In the genomic region with DNA sequence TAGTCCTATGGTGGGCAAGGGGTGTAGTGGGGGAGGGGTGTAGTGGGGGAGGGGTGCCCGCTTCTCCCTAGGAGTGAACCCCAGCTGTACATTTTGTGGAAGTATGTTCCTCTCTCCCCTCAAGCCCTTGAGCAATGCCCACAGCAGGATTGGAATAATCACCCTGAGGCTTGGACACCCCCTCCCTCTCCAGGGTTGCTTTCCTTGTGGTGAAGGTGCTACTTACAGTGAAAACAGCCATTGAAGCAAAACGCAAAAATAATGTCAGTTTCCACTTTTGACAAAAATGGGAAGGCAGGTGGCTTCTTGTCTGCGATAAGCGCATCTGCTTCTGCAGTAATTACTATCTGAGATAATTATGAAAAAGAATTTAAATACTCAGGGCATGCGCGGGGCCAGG, we compare ENCODE assay signal across 17 mouse cellular contexts.
"Had no signal": no experiment of that assay in that cellular context is flagged by ENCODE, and none has a peak within 500 bp of the region (broad histone marks: within the 10 kb centered on the region; RNA-seq: fewer than 3 reads in every experiment).

No protein-coding gene starts in this region.

- H3K4me3 ChIP-seq: layer of hippocampus, adult 2 months; left cerebral cortex, adult 2 months; limb, embryonic 10.5 days; liver, embryonic 15.5 days; neural tube, embryonic 13.5 days; stomach, embryonic 15.5 days had no signal

- ATAC-seq: lung, postnatal 0 days had no signal

- H3K9ac ChIP-seq: liver, embryonic 15.5 days; neural tube, embryonic 13.5 days; stomach, embryonic 15.5 days had no signal

- H3K36me3 ChIP-seq: limb, embryonic 10.5 days; liver, embryonic 15.5 days; neural tube, embryonic 13.5 days; stomach, embryonic 15.5 days had no signal

- H3K9me3 ChIP-seq: limb, embryonic 10.5 days; liver, embryonic 15.5 days; neural tube, embryonic 13.5 days; stomach, embryonic 15.5 days had no signal

- H3K27ac ChIP-seq: layer of hippocampus, adult 2 months; left cerebral cortex, adult 2 months; limb, embryonic 10.5 days; liver, embryonic 15.5 days; neural tube, embryonic 13.5 days; stomach, embryonic 15.5 days had no signal

- H3K4me1 ChIP-seq: liver, embryonic 15.5 days had no signal

- DNase-seq: kidney, postnatal 10 days; kidney, postnatal 4 days; lung, adult 2 months; lung, postnatal 36 days; midbrain, embryonic 14.5 days; retina, postnatal 1 day; right cerebral cortex, postnatal 14 days; thymus, adult 2 months; thymus, postnatal 25 days had no signal

- H3K4me2 ChIP-seq: liver, embryonic 11.5 days; liver, embryonic 15.5 days; neural tube, embryonic 13.5 days; stomach, embryonic 15.5 days had no signal
